Mouse (Mus musculus): ENCODE measurements around the gene Crim1.
"Not testable (repeated sequence)": the region's sequence is repeated elsewhere in the genome, so short reads cannot be mapped to it uniquely, and the experiment has no call there.

Gene Crim1

DNA sequence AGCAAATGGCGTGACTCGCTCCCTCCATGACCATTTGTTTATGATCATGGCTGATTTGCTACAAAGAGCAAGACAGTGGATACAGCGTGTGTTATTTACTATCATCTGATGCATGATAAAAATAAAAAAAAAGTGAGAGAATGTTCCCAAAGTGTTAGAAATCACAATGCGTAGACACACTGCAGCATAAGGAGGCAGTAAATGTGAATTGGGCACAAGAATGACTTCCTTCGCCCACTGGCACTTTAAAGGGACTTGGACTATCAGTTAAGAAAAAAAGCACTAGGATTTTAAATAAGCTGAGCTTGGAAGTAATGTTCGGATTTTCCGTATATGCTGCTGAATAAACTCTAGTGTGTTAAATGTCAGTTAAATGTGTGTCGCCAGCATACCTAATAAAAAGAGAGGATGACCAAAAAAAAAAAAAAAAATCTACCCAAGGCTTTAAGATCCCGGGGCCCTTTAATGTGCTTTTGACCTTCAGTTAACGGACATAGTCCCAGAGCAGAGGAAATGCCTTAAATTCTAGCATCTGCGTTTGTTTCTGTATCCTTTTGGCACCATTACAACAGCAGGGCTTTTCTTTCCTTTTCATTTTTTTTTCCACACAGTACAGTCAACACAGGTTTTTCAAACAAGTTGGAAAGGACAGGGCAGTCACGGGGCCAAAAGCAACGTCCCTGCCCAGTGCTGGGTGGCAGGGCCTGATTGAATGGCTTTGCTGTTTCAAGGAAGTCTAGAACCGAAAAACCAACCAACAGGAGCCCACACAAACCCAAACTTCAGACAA lies 50.3 kb downstream of the Crim1 start:
- no peak for DNase-seq (ENCODE audit: low spot score in 2 of 2)

- not testable (repeated sequence) for DNase-seq (ENCODE audit: low spot score in 2 of 2)
Measured at GRCm38 (mm10) chr17:78253587-78253986, 53.5 kb downstream of the Crim1 start.

- no peak for DNase-seq (ENCODE audit: low spot score in 2 of 2)
Measured at GRCm38 (mm10) chr17:78254256-78254655, 54.2 kb downstream of the Crim1 start.

- no peak for DNase-seq (ENCODE audit: low spot score in 2 of 2)
Measured at GRCm38 (mm10) chr17:78255711-78256110, 55.7 kb downstream of the Crim1 start.

- no peak for DNase-seq (ENCODE audit: low spot score in 2 of 2)
Measured at GRCm38 (mm10) chr17:78256534-78256933, 56.5 kb downstream of the Crim1 start.

DNA sequence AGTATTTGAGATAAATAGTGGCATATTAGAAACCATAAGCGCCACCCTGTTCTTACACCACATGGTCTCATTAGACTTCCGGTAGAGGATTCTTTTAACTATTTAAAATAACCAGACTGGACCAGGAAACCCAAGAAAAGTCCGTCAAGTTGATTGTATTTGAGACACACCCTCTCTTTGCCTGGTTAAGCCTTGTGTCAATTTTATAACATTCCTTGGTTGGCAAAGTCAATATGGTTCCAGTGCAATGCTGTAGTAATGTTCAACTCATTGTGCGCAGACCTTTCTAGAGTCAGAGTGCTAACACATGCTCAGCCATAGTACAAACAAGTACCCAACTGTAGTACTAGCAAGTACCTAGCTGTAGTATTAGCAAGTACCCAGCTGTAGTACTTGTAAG lies 61.6 kb downstream of the Crim1 start:
- DNase-seq (ENCODE audit: low spot score in 2 of 2), result no peak

DNA sequence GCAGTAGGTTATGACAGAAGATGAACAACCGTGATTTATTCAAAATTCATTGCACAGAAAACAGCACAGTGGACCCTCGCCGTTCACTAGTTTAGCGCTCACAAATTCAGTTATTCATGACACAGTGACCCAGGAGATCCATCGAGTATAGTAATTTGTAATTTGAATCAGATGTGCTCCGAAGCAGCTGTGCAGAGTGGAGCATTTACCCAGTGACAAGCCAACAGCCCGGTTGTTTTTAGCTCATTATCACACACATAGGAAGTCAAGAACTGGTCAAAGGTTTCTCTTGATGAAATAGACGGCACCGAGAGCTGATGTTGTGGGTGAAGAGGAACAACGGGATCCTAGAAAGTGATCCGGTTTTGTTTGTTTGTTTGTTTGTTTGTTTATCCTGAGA lies 64.1 kb downstream of the Crim1 start:
- no peak for DNase-seq (ENCODE audit: low spot score in 2 of 2)

DNA sequence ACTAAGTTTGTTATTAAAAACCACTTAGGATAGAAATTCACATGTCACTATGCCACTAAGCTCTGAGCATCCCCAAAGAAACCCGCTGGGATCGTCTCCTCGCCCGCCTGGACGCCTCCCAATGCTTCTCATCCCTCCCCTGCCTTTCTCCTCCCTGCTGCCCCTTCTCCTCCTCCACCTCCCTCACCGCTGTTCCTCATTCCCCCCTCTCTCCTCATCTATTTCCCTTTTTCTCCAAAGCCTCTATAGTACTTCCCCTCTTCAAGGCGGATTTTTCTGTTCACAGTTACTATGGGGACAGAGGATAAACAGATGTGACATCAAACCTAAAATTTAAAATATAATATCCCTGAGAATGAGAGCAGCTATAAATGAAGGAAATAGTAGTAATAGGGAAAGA lies 65.1 kb downstream of the Crim1 start:
- no peak for DNase-seq (ENCODE audit: low spot score in 2 of 2)

DNA sequence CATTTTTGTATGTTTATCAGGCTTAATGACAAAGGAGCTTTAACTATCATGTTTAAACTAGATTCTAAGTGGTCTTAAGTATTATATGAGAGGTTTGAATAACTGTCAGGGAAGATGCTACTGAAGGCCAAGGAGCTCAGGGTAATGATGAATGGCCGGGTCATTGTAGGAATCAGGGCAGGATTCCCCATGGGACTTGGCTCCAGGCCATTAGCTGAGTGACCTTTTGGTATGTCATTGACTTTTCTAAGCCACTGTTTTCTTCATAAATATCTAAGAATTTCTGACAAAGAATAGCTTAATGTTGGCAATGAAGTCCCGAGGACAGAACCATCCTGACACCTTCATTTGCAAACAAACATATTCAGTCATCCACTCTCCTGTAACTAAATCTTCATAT lies 66.2 kb downstream of the Crim1 start:
- DNase-seq (ENCODE audit: low spot score in 2 of 2), result no peak

DNA sequence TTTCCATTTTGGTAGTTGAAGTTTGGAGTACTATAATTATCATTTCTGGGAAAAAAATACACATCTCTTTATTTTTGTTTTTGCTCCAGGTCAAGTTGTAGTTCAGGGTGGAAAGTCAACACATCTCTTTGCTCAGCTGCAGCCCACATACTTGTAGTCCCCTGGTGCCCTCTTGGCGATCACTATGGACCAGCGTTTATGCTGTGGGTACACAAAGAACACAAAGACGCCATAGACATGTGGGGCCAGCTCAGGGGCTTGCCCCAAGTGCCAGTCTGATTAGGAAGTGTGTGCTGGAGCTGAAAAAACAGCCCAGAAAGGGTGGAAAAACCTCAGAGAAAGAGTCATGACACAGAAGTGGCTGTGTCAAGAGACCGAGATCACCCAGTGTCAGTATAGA lies 68.5 kb downstream of the Crim1 start:
- no peak for DNase-seq (ENCODE audit: low spot score in 2 of 2)

DNA sequence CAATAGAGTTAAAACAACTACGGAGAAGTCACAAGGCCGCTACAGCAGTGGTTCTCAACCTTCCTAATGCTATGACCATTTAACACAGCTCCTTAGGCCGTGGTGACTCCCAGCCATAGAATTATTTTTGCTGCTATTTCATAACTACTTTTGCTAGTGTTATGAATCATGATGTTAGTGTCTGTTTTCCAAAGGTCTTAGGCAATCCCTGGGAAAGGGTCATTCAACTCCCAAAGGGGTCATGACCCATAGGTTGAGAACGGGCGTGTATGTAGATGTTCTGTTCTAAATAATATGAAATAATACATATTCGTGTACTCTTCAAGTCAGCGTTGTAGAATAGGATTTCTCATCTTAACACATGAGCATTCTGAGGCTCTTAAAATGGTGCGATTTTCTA lies 69.3 kb downstream of the Crim1 start:
- no peak for DNase-seq (ENCODE audit: low spot score in 2 of 2)

DNA sequence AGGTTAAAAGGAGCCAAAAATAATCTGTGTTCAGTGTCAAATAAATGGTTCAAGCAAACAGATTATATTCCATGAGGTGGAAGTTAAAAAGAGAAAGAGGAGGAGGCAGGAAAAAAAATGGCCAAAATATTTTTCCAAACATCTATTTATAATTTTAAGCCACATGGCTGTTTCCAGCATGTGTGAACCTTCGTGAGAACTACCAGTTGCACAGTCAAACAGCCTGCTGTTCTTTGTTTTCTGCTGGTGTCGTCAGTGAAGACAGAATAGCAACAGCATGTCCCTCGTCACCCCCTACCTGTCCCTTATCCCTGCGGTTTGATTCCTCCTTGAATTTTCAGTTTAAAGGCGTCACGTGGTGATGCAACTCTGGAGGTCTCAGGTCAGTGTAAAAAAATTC lies 70.0 kb downstream of the Crim1 start:
- DNase-seq (ENCODE audit: low spot score in 2 of 2), result no peak

DNA sequence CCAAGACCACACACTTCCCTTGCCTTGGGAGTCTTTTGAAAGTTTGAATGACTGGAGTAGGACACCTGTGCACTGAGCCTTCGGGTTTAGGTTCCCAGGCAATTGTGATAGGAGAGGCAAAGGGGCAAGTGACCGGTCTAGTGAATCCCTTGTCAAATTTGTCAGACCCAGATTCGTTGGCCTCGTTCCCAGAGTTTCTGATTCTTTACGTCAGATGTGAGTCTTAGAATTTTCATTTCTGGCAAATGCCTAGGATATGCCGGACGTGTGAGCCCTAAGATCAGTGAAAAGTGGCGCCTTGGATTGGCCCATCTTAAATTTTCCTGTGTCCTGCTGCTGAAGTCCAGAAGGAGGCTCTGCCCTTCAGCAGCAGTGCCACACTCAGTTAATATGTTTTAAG lies 71.7 kb downstream of the Crim1 start:
- DNase-seq (ENCODE audit: low spot score in 2 of 2), result no peak

DNA sequence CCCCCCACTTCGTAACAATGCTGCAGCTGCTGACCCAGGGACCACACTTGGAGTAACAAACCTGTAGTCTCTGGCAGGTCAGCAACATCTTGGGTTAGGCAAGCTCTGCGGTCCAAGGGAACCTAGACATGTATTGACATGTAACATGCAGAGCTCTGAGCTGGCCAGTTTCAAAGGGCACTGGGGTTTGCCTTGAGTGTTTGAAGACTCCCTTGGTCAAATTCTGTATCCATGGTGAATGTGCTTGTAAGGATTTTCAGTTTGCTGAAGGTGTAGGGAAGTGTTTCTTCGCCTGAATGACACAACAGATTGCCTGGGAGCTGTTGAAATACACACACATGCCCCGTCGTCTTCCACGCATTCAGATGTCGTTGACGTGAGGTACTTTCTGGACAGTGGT lies 72.1 kb downstream of the Crim1 start:
- no peak for DNase-seq (ENCODE audit: low spot score in 2 of 2)

DNA sequence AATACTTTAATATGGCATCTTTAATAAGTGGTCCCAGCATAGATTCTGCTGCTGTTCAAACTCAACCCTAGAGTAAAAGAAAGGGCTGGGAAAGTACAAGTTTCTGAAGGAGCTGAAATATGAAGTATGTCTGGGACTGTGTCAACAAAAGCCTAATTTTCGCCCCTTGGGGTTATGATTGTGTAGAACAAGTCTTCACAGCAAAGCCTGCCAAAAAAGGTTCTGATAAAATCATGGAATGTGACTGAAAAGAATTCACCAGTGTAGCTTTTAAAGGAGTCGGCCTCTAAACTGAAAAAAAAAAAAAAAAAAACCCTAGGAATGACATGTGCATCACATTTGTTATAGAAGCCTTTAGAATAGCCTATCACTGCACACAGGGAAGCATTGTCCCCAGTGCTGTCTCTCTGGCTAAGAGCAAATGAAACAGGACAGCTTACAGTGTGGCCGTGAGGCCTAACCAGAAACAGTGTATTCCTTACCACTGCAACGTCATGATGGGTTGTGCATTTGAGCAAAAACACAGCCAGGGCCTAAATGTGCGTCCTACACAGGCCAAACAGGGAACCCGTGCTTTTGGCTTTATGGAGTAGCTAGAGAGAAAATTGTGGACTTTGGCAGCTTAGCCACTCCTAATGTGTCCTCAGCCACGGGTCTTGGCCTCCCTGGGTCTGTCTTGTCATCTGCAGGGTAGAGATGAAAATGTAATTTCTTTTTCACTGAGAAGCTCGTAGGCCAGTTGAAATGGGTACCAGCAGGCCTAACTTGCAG lies 72.8 kb downstream of the Crim1 start:
- no peak for DNase-seq (ENCODE audit: low spot score in 2 of 2)

DNA sequence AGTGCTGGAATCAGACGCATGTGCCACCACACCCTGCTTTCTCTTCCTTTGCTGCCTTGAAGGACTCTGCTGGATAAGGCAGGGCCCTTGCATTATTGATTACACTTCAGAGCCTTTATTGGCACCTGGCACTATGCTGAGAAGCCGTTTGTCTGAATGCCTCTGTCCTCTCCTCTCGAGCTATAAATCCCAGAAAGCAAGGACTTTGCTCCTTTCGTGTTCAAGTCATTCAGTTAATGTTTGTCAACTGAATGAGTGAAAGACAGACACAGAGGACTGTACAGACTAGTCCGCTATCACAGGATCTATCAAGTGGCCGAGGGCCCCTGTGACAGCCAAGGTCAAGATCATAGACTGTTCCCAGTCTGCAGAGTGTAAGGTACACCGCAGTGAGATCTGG lies 73.8 kb downstream of the Crim1 start:
- no peak for DNase-seq (ENCODE audit: low spot score in 2 of 2)

- DNase-seq (ENCODE audit: low spot score in 2 of 2), result no peak
Measured at GRCm38 (mm10) chr17:78274609-78275506, 74.8 kb downstream of the Crim1 start.

DNA sequence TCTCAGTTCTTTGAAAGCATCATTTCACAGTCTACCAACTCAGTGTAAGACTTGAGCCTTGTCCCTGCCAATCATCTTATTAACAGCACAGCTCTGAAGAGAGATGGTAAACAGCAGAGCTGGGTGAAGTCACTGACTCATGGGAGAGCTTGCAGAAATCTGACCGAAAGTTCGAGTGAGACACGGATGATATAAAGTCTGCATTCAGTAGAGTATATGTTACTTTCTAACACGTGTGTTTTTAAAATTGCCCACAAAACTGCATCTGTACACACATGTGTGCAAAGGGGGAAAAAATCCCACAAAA lies 75.4 kb downstream of the Crim1 start:
- DNase-seq (ENCODE audit: low spot score in 2 of 2), result no peak

DNA sequence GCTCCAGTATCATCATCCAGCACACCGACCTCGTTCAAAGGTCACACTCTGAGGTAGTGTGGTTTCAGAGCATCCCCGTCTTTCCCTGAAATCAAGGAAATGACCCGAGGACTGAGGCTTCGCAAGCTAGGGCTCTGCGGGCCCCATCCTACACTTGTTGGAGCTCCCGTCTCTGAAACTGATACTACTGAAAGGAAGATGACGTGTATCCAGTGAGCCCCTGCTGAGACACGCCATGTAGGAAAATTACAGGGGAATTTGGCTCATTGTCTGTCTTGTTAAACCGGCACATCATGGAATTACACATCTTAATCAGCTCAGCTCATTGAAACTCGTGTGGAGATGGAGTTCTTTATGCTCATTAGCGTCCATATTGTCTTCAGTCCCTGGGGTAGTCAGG lies 79.1 kb downstream of the Crim1 start:
- DNase-seq (ENCODE audit: low spot score in 2 of 2), result no peak

- no peak for DNase-seq (ENCODE audit: low spot score in 2 of 2)
Measured at GRCm38 (mm10) chr17:78280991-78281712, 81.1 kb downstream of the Crim1 start.

DNA sequence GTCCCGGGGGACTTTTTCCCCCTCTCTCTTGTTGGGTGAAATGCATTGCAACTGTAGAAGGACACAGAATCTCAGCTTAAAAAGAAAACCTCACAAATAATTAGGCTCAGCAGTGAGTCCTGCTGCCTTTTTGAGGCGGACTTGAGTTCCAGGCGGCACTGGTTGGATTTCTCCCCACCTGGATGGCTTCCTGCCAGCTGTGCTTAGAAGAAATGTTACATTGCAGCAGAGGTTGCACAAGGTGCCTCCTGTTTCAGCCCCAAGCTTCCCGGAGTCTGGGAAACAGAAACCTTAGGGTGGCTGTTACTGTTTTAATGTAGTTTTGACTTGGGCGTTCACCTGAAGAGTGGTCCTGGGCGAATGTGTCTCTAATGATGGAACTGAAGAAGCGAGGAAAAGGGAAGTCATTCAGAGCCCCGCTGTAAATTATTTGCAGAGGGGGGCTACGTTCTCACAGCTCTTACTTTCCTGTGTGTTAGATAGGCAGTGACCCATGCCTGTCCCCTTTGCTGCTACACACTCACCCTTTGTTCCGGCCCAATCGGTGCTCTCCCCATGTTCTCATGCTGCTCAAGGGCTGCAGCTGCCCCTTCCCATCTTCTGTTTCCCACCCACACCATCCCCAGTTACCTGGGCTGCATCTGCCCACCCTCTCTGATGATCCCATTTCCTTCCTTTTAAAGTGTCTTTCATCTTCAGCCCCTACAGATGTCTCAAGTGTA lies 83.4 kb downstream of the Crim1 start:
- no peak for DNase-seq (ENCODE audit: low spot score in 2 of 2)
